Mouse (Mus musculus) limb, embryonic 13.5 days (tissue): ENCODE data around the gene Ptprg. TPM values are rescaled to one million over a fixed set of nuclear protein-coding genes. Genes with fewer than 3 reads are reported as not detected.

Experiments used
- ATAC-seq: fragments of 200-750 bp; cut with Nextera tagmentation; 2 replicates; pipeline ENCODE4 v1.8.0; 2017; ENCODE audit warnings: low read depth, moderate number of reproducible peaks, moderate TSS enrichment; ENCODE audit not compliant: low FRiP score
- H3K27ac ChIP-seq: fragments of 300-500 bp; sonication (generic); 2 replicates; pipeline ENCODE4 v1.5.1; 2015; ENCODE audit warnings: inconsistent platforms, mild to moderate bottlenecking, moderate library complexity
- H3K27me3 ChIP-seq: fragments of 300-500 bp; sonication (generic); 2 replicates; pipeline ENCODE4 v1.6.1; 2015; ENCODE audit warnings: mild to moderate bottlenecking, inconsistent platforms
- H3K36me3 ChIP-seq: fragments of 300-500 bp; sonication (generic); 2 replicates; pipeline ENCODE4 v1.6.1; 2015; ENCODE audit warnings: inconsistent platforms, mild to moderate bottlenecking, moderate library complexity
- H3K4me1 ChIP-seq: fragments of 300-500 bp; sonication (generic); 2 replicates; pipeline ENCODE4 v1.6.1; 2015; ENCODE audit warnings: inconsistent platforms
- H3K4me2 ChIP-seq: fragments of 300-500 bp; sonication (generic); replicated peaks from 2 replicates; pipeline ENCODE4 v1.6.1; 2015; ENCODE audit warnings: inconsistent platforms, mild to moderate bottlenecking, moderate library complexity
- H3K4me3 ChIP-seq: fragments of 300-500 bp; sonication (generic); 2 replicates; pipeline ENCODE4 v1.5.1; 2015; ENCODE audit warnings: moderate library complexity, mild to moderate bottlenecking, inconsistent platforms
- H3K9ac ChIP-seq: fragments of 300-500 bp; sonication (generic); 2 replicates; pipeline ENCODE4 v1.6.1; 2015; ENCODE audit warnings: mild to moderate bottlenecking, inconsistent platforms
- H3K9me3 ChIP-seq: fragments of 300-500 bp; sonication (generic); 2 replicates; pipeline ENCODE4 v1.6.1; 2016; ENCODE audit warnings: inconsistent platforms
- WGBS: fragments of 180-500 bp; shearing (Covaris S2); methylation state at CpG from one replicate; pipeline ENCODE4 v1.1.7; 2015; 5-methylcytosine and 5-hydroxymethylcytosine counted together
- polyA plus RNA-seq: library from polyadenylated mRNA; unstranded; fragments of >200 nt; fragmentation: Nextera tagmentation; extraction: Ambion mirVana; gene quantifications from 2 replicates; pipeline ENCODE4 v1.2.1, GENCODE M21; 2015

The Ptprg gene
- polyA plus RNA-seq, 1 experiment from 2014 or later = 38.4 TPM

DNA sequence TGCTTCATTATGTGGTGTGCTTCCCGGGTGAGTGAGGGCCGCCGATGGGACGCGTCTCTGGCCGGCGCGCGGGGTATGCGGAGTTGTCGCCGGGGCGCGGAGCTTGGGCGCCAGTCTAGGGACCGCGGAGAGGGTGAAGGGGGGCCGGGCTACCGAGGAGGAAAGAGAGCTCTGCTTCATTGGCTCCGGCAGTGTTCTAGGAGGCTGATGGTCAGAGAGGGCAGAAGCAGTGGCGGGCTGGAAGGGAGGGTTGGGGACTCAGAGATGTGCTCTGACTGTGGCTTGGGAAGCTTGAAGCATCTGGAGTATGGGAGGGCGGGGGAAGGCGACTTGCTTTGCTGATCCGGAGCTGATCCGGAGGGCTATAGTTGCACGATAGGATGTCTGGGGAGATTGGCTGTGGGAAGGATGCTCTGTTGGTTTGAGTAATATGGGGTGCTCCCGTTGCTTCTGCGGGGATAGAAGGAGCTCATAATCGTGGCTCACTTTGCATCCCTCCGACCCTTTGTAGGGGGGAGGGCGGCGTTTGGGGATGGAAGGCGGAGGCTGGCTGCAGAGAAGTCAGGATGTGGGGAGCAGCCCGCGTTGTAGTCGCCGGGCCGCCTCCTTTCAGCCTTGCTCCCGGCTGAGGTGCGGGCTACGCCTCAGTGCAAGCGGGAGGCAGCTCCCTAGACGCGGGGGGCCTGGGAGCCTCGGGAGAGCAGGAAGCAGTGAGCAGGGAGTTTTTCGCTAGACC is 1.1 kb downstream of the Ptprg start:
- under 1% methylated on average over 46 of the region's 46 CpGs for WGBS
- H3K4me1 ChIP-seq = peaks cover 34% of the 10 kb centered on the region
- H3K9ac ChIP-seq = peak overlapping the region; percentile 93
- peaks cover 3% of the 10 kb centered on the region; the same call in 1 of the 2 replicates for H3K27me3 ChIP-seq
- ATAC-seq = peak; percentile 38
- peak overlapping the region; percentile 99 for H3K27ac ChIP-seq
- H3K9me3 ChIP-seq = no peaks in the 10 kb centered on the region
- H3K36me3 ChIP-seq = no peaks in the 10 kb centered on the region
- H3K4me2 ChIP-seq = peak overlapping the region; percentile 84
- H3K4me3 ChIP-seq = peak overlapping the region; percentile 77

DNA sequence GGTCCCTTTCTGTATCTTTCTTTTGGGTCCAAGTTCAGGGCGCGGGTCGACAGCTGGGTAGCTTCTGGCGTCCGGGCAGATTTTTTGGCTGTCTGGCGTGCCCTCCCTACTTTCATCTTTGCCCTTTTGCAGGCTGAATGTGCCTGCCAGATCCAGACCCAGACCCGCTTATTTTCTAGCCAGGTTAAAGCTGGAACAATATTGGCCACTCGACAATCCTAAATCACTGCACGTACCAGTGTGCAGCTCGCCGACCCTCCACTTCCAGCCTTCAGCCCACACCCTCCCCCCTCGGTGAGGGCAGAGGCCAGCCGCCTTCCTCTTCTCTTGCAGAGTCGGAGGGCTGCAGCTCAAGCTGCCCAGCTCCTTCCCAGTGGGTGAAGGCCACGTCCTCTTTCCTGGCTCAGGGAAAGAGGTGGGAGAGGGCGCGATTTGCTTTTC is 1.7 kb downstream of the Ptprg start:
- peak overlapping the region; percentile 93 for H3K9ac ChIP-seq
- H3K4me1 ChIP-seq = peaks cover 34% of the 10 kb centered on the region
- peaks cover 3% of the 10 kb centered on the region; the same call in 1 of the 2 replicates for H3K27me3 ChIP-seq
- under 1% methylated on average over 17 of the region's 17 CpGs for WGBS
- no peaks in the 10 kb centered on the region for H3K36me3 ChIP-seq
- peak overlapping the region; percentile 99 for H3K27ac ChIP-seq
- no peak for ATAC-seq
- H3K4me2 ChIP-seq = peak overlapping the region; percentile 84
- H3K4me3 ChIP-seq = peak overlapping the region; percentile 77
- H3K9me3 ChIP-seq = no peaks in the 10 kb centered on the region

DNA sequence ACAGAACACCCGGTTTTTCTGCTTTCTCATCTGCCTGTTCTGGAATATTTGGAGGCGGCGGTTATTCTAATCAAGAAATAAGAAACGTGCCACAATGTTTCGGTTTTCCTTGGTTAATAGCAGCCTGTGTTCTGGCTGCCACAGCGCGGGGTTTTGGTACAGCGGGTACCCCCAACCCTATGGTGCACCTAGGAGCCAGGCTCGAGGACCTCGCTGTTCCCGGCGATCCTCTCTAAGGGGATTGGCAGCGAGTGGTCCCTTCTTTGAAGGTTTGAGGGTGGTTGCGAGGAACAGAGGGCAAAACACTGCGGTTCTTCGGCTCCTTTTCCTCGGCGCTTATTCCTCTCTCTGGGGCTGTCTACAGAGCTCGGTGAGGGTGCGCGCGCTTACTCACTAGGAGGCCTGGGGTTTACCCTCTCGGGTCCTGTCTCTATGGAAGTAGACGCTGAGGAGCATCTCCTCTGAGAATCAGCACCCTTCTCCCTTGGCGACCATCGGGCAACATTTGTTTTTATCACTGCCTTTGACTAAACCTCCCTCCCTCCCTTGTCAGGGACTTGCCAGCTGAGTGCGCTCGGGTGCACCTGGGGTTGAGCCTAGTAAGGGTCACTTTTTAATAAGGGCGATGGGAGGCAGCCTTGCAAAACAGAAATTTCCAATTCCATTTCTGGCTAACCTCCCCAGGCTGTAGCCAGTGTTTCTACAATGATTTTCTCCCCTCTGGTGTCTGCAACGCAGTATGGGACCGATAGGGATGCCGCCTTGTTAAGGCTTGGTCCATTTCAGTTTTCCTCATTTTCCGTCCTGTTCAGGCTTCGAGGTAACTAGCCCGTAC is 2.4 kb downstream of the Ptprg start:
- ATAC-seq = no peak
- H3K27ac ChIP-seq = peak overlapping the region; percentile 99; the same call in 1 of the 2 replicates
- H3K36me3 ChIP-seq = no peaks in the 10 kb centered on the region
- peak overlapping the region; percentile 93 for H3K9ac ChIP-seq
- H3K27me3 ChIP-seq = peaks cover 3% of the 10 kb centered on the region; the same call in 1 of the 2 replicates
- H3K9me3 ChIP-seq = no peaks in the 10 kb centered on the region
- under 1% methylated on average over 35 of the region's 35 CpGs for WGBS
- peak overlapping the region; percentile 77 for H3K4me3 ChIP-seq
- peak overlapping the region; percentile 84 for H3K4me2 ChIP-seq
- peaks cover 36% of the 10 kb centered on the region for H3K4me1 ChIP-seq

DNA sequence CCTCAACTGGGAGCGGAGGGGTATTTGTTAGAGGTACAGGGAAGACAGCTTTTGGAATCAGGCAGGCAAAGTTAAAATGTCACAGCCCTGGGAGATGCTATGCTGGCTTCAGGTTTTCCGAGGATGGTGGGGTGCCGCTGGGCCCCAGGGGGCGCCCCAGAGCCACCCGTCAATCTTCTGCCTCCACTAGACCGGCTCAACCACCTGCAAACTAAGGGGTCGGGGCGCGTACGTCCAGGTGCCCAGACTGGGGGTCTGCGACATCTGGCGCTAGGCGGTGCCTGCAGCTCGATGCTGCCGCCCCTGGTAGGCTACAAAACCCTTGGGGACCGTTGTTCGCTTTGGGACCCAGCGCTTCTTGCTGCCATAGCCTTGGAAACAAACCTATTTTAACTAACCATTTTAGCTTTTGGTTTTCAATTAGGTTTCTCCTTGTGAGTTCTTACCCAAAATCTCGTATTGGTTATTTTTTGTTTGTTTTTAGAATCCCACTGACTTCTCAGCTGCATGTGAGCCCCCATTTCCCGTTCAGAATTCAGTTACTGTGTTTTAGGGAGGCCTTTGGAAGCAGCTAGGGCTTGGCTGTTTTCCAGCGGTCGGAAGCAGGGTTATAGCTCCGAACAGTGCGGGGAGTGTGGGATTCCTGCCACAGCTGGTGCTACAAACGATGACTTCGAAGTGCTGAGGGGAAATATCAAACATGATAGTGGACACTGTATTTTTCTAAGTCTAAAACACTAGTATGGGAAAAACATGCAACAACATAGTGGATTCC is 3.2 kb downstream of the Ptprg start:
- Histone ChIP-seq H3K9ac (peak overlapping the region; percentile 93), H3K27ac (no peak overlapping the region), H3K4me2 (peak overlapping the region; percentile 84), H3K36me3 (no peaks in the 10 kb centered on the region), H3K27me3 (no peaks in the 10 kb centered on the region; the same call in 1 of the 2 replicates), H3K4me3 (peak overlapping the region; percentile 77), H3K4me1 (peaks cover 36% of the 10 kb centered on the region), H3K9me3 (no peaks in the 10 kb centered on the region)
- no peak for ATAC-seq
- 2% methylated on average over 26 of the region's 26 CpGs for WGBS

DNA sequence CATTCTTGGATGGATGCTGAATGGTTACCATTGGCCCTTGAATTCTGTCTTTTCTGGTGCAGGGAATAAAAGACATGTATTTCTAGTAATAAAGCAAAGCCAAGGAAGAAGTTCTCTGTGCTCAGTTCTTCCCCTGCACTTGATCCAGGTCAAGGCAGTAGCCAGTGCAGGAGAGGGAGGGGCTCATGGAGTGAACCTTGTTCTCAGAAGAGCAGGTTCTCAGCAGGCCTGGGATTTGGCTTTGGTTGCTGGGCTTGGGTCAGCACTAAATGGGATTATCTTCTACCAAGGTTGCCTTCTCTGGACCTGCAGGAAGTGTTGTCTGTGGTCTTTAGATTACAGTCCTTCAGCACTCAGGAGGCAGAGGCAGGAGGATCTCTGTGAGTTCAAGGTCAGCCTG is 5.2 kb downstream of the Ptprg start:
- no peaks in the 10 kb centered on the region for H3K27me3 ChIP-seq
- no peak overlapping the region for H3K4me2 ChIP-seq
- H3K4me3 ChIP-seq = no peak overlapping the region
- H3K9ac ChIP-seq = no peak overlapping the region
- no peak overlapping the region for H3K27ac ChIP-seq
- H3K9me3 ChIP-seq = no peaks in the 10 kb centered on the region; the same call in 1 of the 2 replicates
- peaks cover 28% of the 10 kb centered on the region for H3K4me1 ChIP-seq
- no peak for ATAC-seq
- H3K36me3 ChIP-seq = no peaks in the 10 kb centered on the region

DNA sequence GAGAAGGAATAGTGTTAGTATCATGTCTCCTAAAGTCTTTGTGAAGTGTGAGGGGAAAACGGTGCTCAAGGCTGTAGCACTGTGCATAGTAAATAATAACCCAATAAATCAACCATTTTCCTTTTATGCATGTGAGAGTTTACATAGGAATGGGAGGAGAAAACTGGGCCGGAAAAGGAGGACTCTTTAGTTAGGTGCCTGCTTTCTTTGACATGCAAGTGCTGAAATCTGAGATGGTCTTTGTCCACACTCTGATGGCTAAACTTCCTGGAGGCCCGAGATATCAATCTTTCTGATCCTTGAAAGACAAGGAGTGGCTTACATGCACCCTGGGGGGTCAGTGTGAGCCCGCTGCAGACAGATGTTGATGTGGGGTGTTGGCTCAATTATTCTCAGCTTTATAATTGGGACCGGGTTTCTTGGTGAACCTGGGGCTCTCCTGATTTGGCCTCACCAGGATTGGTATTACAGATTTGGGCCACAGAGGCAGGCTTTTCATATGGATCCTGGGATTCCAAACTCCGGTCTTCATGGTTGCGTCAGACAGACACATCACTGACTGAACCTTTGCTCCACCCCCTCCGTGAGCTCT is 7.4 kb downstream of the Ptprg start:
- H3K9ac ChIP-seq = no peak overlapping the region
- H3K36me3 ChIP-seq = no peaks in the 10 kb centered on the region
- no peaks in the 10 kb centered on the region for H3K27me3 ChIP-seq
- ATAC-seq = no peak
- peaks cover 24% of the 10 kb centered on the region for H3K4me1 ChIP-seq
- no peak overlapping the region for H3K4me3 ChIP-seq
- 53% methylated on average over 8 of the region's 8 CpGs for WGBS
- no peaks in the 10 kb centered on the region; the same call in 1 of the 2 replicates for H3K9me3 ChIP-seq
- H3K27ac ChIP-seq = no peak overlapping the region
- H3K4me2 ChIP-seq = no peak overlapping the region

DNA sequence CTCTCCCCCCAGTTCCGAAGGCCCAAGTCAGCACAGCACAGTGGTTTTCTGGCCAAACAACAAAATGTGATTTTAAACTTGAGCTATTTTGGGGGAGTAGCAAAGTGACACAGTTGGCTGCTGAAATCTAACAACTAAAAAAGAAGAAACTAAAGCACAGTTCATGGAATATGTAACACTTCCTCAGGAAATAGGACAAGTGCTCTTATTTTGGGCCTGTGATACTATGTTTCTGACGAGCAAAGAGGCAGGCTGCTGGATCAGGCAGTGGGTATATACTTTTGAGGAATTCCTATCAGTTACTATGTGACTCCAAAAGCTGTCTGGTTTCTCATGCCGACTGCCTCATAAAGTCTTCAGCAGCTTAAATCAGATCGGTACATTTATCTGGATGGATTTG is 8.1 kb downstream of the Ptprg start:
- H3K27ac ChIP-seq = no peak overlapping the region
- WGBS = 88% methylated on average over 4 of the region's 4 CpGs
- ATAC-seq = no peak
- H3K4me1 ChIP-seq = peaks cover 18% of the 10 kb centered on the region
- no peaks in the 10 kb centered on the region for H3K36me3 ChIP-seq
- H3K9me3 ChIP-seq = no peaks in the 10 kb centered on the region; the same call in 1 of the 2 replicates
- H3K27me3 ChIP-seq = no peaks in the 10 kb centered on the region
- no peak overlapping the region for H3K4me2 ChIP-seq
- H3K4me3 ChIP-seq = no peak overlapping the region
- H3K9ac ChIP-seq = no peak overlapping the region

GRCm38 (mm10) chr14:11562870-11563269 is 9.5 kb downstream of the Ptprg start:
- no peak overlapping the region for H3K27ac ChIP-seq
- no peaks in the 10 kb centered on the region for H3K36me3 ChIP-seq
- H3K9ac ChIP-seq = no peak overlapping the region
- no peaks in the 10 kb centered on the region; the same call in 1 of the 2 replicates for H3K9me3 ChIP-seq
- peaks cover 6% of the 10 kb centered on the region; the same call in 1 of the 2 replicates for H3K4me1 ChIP-seq
- no peaks in the 10 kb centered on the region for H3K27me3 ChIP-seq
- H3K4me3 ChIP-seq = no peak overlapping the region
- 88% methylated on average over 2 of the region's 2 CpGs for WGBS
- no peak for ATAC-seq
- H3K4me2 ChIP-seq = no peak overlapping the region

- H3K4me1 ChIP-seq = peaks cover 4% of the 10 kb centered on the region; the same call in 1 of the 2 replicates
- no peak overlapping the region for H3K9ac ChIP-seq
- no peak overlapping the region for H3K4me2 ChIP-seq
- no peak overlapping the region for H3K27ac ChIP-seq
- H3K4me3 ChIP-seq = no peak overlapping the region
- 87% methylated on average over 5 of the region's 5 CpGs for WGBS
- no peaks in the 10 kb centered on the region for H3K27me3 ChIP-seq
- H3K36me3 ChIP-seq = no peaks in the 10 kb centered on the region
- ATAC-seq = no peak
- H3K9me3 ChIP-seq = no peaks in the 10 kb centered on the region; the same call in 1 of the 2 replicates
Measured at GRCm38 (mm10) chr14:11563656-11564055, 10.3 kb downstream of the Ptprg start.

DNA sequence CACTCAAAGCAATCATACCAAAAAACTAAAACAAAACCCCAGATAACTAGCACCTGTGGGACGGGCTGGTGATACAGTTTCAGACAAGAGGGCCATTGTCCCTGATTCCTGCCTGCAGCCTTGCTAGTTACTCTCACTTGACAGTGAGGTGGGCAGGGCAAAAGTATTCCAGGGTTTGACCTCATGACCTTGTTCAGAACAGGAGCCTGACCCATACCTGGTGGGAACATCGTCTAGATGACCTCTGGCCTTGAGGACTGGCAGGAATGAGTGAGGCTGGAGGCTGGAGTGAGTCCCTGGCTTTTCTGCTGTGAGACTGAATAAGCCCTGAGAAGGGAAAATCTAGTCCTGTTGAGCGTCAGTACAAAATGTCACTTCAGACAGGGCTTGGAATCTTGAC is 11.1 kb downstream of the Ptprg start:
- Histone ChIP-seq H3K4me2 (no peak overlapping the region), H3K36me3 (no peaks in the 10 kb centered on the region), H3K27me3 (no peaks in the 10 kb centered on the region), H3K9me3 (no peaks in the 10 kb centered on the region; the same call in 1 of the 2 replicates), H3K9ac (no peak overlapping the region), H3K27ac (no peak overlapping the region), H3K4me3 (no peak overlapping the region), H3K4me1 (peaks cover 4% of the 10 kb centered on the region; the same call in 1 of the 2 replicates)
- WGBS = 67% methylated on average over 3 of the region's 3 CpGs
- ATAC-seq = no peak

DNA sequence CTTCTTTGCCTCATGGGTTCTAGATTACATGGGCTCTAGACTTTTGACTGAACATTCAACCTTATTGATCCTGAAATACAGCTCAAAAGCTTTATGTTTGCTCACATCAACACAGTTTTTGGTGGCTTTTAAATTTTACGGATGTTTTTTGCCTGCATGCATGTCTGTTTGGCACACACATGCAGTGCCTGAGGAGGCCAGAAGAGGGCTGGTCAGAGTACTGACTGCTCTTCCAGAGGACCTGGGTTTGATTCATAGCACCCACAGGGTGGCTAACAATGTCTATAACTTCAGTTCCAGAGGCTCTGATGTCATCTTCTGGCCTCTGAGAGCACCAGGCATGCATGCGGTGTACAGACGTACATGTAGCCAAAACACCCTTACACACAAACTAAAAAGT is 12.0 kb downstream of the Ptprg start:
- Histone ChIP-seq H3K27me3 (no peaks in the 10 kb centered on the region), H3K36me3 (no peaks in the 10 kb centered on the region), H3K4me2 (no peak overlapping the region), H3K9me3 (no peaks in the 10 kb centered on the region; the same call in 1 of the 2 replicates), H3K4me3 (no peak overlapping the region), H3K27ac (no peak overlapping the region), H3K4me1 (peaks cover 4% of the 10 kb centered on the region; the same call in 1 of the 2 replicates), H3K9ac (no peak overlapping the region)
- whole genome bisulfite sequencing = 95% methylated on average over 3 of the region's 3 CpGs
- ATAC-seq = no peak
